Mouse (Mus musculus) adrenal gland, postnatal 10 days (tissue): ENCODE results near the gene Gstm2. TPM values are rescaled to one million over a fixed set of nuclear protein-coding genes. Genes with fewer than 3 reads are reported as not detected.
A peak's percentile ranks its signal among the peaks of the same experiment; 100 is the strongest.
"Not testable (repeated sequence)": the region's sequence is repeated elsewhere in the genome, so short reads cannot be mapped to it uniquely, and the experiment has no call there.

ENCODE experiments used
- DNase-seq: peaks from one replicate; pipeline ENCODE4 v3.0.0; 2021; ENCODE audit warnings: mixed read lengths
- long read RNA-seq, 2 experiments: library from polyadenylated mRNA; stranded (forward); transcript quantifications; one replicate each; pipeline ENCODE4 v2.0.0; 2021
- total RNA-seq, 2 experiments: library from RNA; stranded (reverse); gene quantifications; 2 replicates each; pipeline ENCODE4 v1.2.3; 2021

Gstm2 gene
- total RNA-seq = 100 to 1,000 TPM in 1 of 2 experiments, 10 to 100 TPM in 1; 95.5 to 101 TPM
- long read RNA-seq, experiment 1, transcript Gstm2-201 (8 exons, 1,064 nt) = major isoform, 115 of 141 reads
- long read RNA-seq, experiment 1, partial matches to known transcripts = 10 of 141 reads
- long read RNA-seq, experiment 1, other reads (novel, unspliced or antisense) = 16 of 141 reads
- long read RNA-seq, experiment 2, transcript Gstm2-201 (8 exons, 1,064 nt) = major isoform, 76 of 101 reads
- long read RNA-seq, experiment 2, partial matches to known transcripts = 12 of 101 reads
- long read RNA-seq, experiment 2, other reads (novel, unspliced or antisense) = 13 of 101 reads

- DNase-seq = peak; percentile 70
Measured at GRCm38 (mm10) chr3:107986041-107986562, at the start of gene Gstm2. Gstm2 (minus strand) TSS chr3:107986453.

- DNase-seq = no peak
Measured at GRCm38 (mm10) chr3:108033156-108033555, 46.9 kb upstream of the Gstm2 start.

- peak; percentile 34 for DNase-seq
Measured at GRCm38 (mm10) chr3:108032113-108032512, 45.9 kb upstream of the Gstm2 start.

- no peak for DNase-seq
Measured at GRCm38 (mm10) chr3:108028641-108029365, 42.5 kb upstream of the Gstm2 start.

GRCm38 (mm10) chr3:108026597-108026996, 40.3 kb upstream of the Gstm2 start:
- DNase-seq = no peak

GRCm38 (mm10) chr3:108026049-108026448, 39.8 kb upstream of the Gstm2 start:
- DNase-seq = no peak

- DNase-seq = peak; percentile 11
Measured at GRCm38 (mm10) chr3:108025318-108025717, 39.1 kb upstream of the Gstm2 start.

- DNase-seq = peak; percentile 22
Measured at GRCm38 (mm10) chr3:108022650-108023049, 36.4 kb upstream of the Gstm2 start.

GRCm38 (mm10) chr3:108020351-108021022, 34.2 kb upstream of the Gstm2 start:
- not testable (repeated sequence) for DNase-seq

GRCm38 (mm10) chr3:108019226-108019625, 33.0 kb upstream of the Gstm2 start:
- not testable (repeated sequence) for DNase-seq

GRCm38 (mm10) chr3:108018190-108018820, 32.1 kb upstream of the Gstm2 start:
- DNase-seq = no peak

GRCm38 (mm10) chr3:108017473-108018189, 31.4 kb upstream of the Gstm2 start, which contains the start of gene Gstm1:
Gstm1 (minus strand) TSS chr3:108017973.
- peak; percentile 94 for DNase-seq

GRCm38 (mm10) chr3:108016468-108016867, 30.2 kb upstream of the Gstm2 start:
- not testable (repeated sequence) for DNase-seq

- DNase-seq = no peak
Measured at GRCm38 (mm10) chr3:108014974-108015346, 28.7 kb upstream of the Gstm2 start.

- DNase-seq = peak; percentile 14
Measured at GRCm38 (mm10) chr3:108014098-108014973, 28.1 kb upstream of the Gstm2 start.

GRCm38 (mm10) chr3:108013331-108013871, 27.1 kb upstream of the Gstm2 start:
- DNase-seq = peak; percentile 71

- DNase-seq = no peak
Measured at GRCm38 (mm10) chr3:108011558-108011957, 25.3 kb upstream of the Gstm2 start.

GRCm38 (mm10) chr3:108010286-108010685, 24.0 kb upstream of the Gstm2 start:
- DNase-seq = peak; percentile 64

- no peak for DNase-seq
Measured at GRCm38 (mm10) chr3:108002021-108002420, 15.8 kb upstream of the Gstm2 start.

- DNase-seq = no peak
Measured at GRCm38 (mm10) chr3:107999491-107999890, 13.2 kb upstream of the Gstm2 start.
